Mouse (Mus musculus): ENCODE data around the gene Yap1. TPM values are rescaled to one million over a fixed set of nuclear protein-coding genes. Genes with fewer than 3 reads are reported as not detected.
A peak's percentile ranks its signal among the peaks of the same experiment; 100 is the strongest.

Yap1 gene
- polyA plus RNA-seq (2016; fragmentation: Nextera tagmentation; extraction: Ambion mirVana): 29.3 and 31.6 TPM in 2 replicates

DNA sequence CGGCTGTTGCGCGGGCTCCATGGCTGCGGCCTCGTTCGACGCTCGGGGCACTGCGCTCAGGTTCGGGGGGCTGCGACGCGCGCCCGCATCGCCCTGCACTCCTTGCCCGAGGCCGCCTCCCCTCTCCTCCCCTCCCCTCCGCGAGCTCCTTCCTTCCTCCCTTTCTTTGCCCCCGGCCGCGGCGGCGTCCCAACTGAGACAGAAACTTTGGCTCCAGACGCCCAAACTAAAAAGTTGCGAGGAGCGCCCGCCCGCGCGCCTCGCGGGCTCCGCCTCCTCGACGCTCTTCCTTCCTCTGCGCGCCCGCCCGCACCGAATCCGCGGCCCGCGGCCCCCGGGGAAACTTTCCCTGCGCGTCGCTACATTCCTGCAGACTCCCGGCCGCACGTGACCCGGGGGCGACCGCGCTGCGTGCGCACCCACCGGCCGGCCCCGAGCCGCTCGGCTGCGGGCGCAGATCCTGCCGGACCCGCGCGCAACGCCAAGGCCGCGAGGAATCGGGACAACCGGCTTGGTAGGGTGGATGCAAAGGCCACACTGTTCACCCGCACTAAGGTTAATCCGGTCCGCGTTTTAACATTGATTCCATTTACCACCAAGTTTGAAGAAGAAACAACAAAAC, at the start of gene Yap1:
Yap1 (minus strand) TSS at position 227 of the 622 bp plus-strand sequence.
- H3K4me2 ChIP-seq: peak within 1 kb of the TSS; percentile 78
- H3K4me3 ChIP-seq (replicated peaks): peak within 1 kb of the TSS; percentile 84
- H3K9ac ChIP-seq: peak within 1 kb of the TSS; percentile 87
- peaks cover 24% of the 10 kb centered on the region for H3K4me1 ChIP-seq
- H3K9me3 ChIP-seq: no peaks in the 10 kb centered on the region
- ATAC-seq (ENCODE audit: low FRiP score): peak; percentile 88
- no peaks in the 10 kb centered on the region for H3K27me3 ChIP-seq
- H3K27ac ChIP-seq: peak within 1 kb of the TSS; percentile 96
- under 1% methylated on average over 52 of the region's 79 CpGs for WGBS
- H3K36me3 ChIP-seq (replicated peaks): peaks cover 7% of the 10 kb centered on the region

- H3K27ac ChIP-seq: peak overlapping the region; percentile 63; the same call in 1 of the 2 replicates
- H3K9ac ChIP-seq: 0 out of 2 replicates have a peak overlapping the region, but pooled peaks have one; percentile 76
- peak; percentile 61 for ATAC-seq (ENCODE audit: low FRiP score)
- peaks cover 11% of the 10 kb centered on the region for H3K4me1 ChIP-seq
- H3K9me3 ChIP-seq: no peaks in the 10 kb centered on the region
- H3K4me3 ChIP-seq (replicated peaks): peak overlapping the region; percentile 70
- no peaks in the 10 kb centered on the region for H3K36me3 ChIP-seq (replicated peaks)
- H3K4me2 ChIP-seq: peak overlapping the region; percentile 71
- 15% methylated on average over 5 of the region's 5 CpGs for WGBS
- no peaks in the 10 kb centered on the region for H3K27me3 ChIP-seq
Measured at GRCm38 (mm10) chr9:8043044-8043387, 38.6 kb upstream of the Yap1 start.

DNA sequence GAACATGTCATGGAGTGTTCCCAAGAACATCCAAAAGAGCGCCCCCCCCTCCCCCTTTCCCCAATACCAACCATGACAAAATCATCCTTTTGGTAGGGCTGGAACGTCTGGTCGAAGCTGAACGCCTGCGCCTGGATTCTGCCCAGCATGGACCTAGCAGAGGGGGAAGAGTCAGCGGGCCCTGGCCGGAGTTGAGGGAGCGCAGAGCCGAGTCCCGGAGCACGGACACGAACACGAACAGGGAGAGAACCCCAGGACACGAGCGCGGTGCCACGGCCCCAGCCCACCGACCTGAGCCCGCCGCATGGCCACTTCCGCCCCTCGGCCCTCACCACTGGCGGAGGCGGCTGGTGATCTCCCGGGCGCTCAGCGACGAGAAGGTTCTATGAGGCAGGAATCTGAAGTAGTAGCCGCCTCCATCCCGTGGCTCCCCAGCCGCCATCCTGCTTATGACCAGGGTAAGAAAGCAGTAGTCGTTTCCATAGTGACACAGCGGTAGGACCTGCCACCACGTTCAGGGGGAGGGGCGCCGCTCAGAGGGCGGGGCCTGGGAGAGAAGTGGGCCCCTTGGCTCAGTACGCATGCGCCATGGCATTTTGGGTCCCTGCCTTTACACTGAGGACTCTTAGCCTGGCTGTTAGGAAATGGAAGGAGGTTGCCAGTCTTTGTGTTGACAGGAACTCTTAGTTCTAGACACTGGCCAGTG, 38.1 kb upstream of the Yap1 start, which contains the start of gene Cfap300:
Cfap300 (minus strand) TSS at position 486 of the 706 bp plus-strand sequence.
- no peaks in the 10 kb centered on the region for H3K9me3 ChIP-seq
- ATAC-seq (ENCODE audit: low FRiP score): peak; percentile 98
- H3K4me2 ChIP-seq: peak within 1 kb of the TSS; percentile 71
- under 1% methylated on average over 39 of the region's 39 CpGs for WGBS
- peaks cover 11% of the 10 kb centered on the region for H3K4me1 ChIP-seq
- H3K27me3 ChIP-seq: no peaks in the 10 kb centered on the region
- peak within 1 kb of the TSS; percentile 76 for H3K9ac ChIP-seq
- peak within 1 kb of the TSS; percentile 82 for H3K27ac ChIP-seq
- peak within 1 kb of the TSS; percentile 70 for H3K4me3 ChIP-seq (replicated peaks)
- no peaks in the 10 kb centered on the region for H3K36me3 ChIP-seq (replicated peaks)

- H3K27ac ChIP-seq: no peak overlapping the region
- no peaks in the 10 kb centered on the region for H3K36me3 ChIP-seq (replicated peaks)
- H3K4me1 ChIP-seq: peaks cover 6% of the 10 kb centered on the region; the same call in 1 of the 2 replicates
- 41% methylated on average over 7 of the region's 7 CpGs for WGBS
- H3K9ac ChIP-seq: no peak overlapping the region
- H3K4me3 ChIP-seq (replicated peaks): no peak overlapping the region
- no peaks in the 10 kb centered on the region for H3K9me3 ChIP-seq
- H3K27me3 ChIP-seq: no peaks in the 10 kb centered on the region
- ATAC-seq (ENCODE audit: low FRiP score): peak; percentile 61; the same call in 1 of the 2 replicates
- H3K4me2 ChIP-seq: no peak overlapping the region
Measured at GRCm38 (mm10) chr9:8035546-8035945, 31.1 kb upstream of the Yap1 start.

DNA sequence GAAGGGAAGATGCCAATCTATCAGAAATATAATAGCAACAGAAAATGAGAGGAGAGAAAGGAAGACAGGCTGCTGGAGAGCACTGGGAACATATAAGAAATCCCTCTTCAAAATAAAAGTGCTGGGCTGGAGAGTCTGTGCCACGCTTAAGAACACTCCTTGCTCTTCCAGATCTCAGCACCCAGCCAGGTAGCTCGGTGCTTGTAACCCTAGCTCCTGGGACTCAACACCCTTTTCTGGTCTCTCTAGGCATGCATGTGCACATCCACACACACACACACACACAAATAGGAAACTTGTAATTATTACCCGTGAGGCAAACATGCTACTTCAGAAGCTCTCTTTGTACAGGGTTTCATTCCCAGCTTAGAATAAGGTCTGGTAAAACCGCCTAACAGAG, 30.7 kb upstream of the Yap1 start:
- Histone ChIP-seq H3K27me3 (no peaks in the 10 kb centered on the region), H3K27ac (no peak overlapping the region), H3K36me3 (replicated peaks) (no peaks in the 10 kb centered on the region), H3K9ac (no peak overlapping the region), H3K4me3 (replicated peaks) (no peak overlapping the region), H3K4me2 (no peak overlapping the region), H3K4me1 (peaks cover 6% of the 10 kb centered on the region; the same call in 1 of the 2 replicates), H3K9me3 (no peaks in the 10 kb centered on the region)
- 56% methylated on average over 4 of the region's 4 CpGs for WGBS
- no peak for ATAC-seq (ENCODE audit: low FRiP score)

DNA sequence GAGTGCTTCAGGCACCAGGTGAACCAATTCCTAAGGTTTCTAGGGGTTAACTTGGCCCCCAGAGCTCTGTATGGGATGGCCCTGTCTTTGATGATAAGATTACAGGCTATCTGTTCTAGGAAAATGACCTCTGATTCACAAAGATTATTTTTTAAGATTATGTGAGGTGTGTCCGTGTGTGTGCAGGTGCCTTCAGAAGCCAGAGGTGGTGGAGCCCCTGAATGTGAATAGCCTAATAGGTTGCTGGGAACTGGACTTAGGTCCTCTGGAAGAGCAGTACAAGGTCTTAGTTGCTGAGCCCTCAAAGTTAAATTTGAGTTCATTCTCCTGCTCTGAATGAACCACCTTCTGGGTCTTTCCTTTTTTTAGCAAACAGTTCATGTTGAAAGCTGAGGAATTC, 29.7 kb upstream of the Yap1 start:
- Histone ChIP-seq H3K4me1 (peaks cover 6% of the 10 kb centered on the region; the same call in 1 of the 2 replicates), H3K9ac (no peak overlapping the region), H3K4me2 (no peak overlapping the region), H3K4me3 (replicated peaks) (no peak overlapping the region), H3K27ac (no peak overlapping the region), H3K36me3 (replicated peaks) (no peaks in the 10 kb centered on the region), H3K27me3 (no peaks in the 10 kb centered on the region), H3K9me3 (no peaks in the 10 kb centered on the region)
- no peak for ATAC-seq (ENCODE audit: low FRiP score)
- 85% methylated on average over 1 of the region's 1 CpGs for WGBS

DNA sequence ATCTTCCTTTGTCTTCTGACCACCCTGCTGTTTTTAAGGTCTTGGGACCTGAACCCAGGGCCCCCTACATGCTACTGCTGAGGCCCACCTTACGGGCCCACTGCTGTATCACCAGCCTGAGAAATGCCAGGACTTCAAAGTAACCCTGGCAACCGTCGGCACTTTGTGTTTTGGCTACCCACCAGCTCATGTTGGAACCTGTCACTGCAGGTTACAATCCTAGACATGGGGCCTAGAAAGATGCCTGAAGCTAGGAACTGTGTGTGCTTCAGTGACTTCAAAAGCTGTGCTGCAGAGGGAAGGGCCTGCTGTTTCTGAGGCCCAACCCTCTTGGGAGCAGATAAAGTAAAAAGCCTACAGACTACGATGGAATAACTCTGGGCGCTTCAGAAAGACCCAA, 28.5 kb upstream of the Yap1 start:
- peak; percentile 27; the same call in 1 of the 2 replicates for ATAC-seq (ENCODE audit: low FRiP score)
- no peak overlapping the region for H3K4me3 ChIP-seq (replicated peaks)
- no peaks in the 10 kb centered on the region for H3K27me3 ChIP-seq
- no peaks in the 10 kb centered on the region for H3K36me3 ChIP-seq (replicated peaks)
- no peak overlapping the region for H3K27ac ChIP-seq
- H3K4me1 ChIP-seq: peaks cover 6% of the 10 kb centered on the region; the same call in 1 of the 2 replicates
- no peak overlapping the region for H3K4me2 ChIP-seq
- H3K9me3 ChIP-seq: no peaks in the 10 kb centered on the region
- H3K9ac ChIP-seq: no peak overlapping the region
- 81% methylated on average over 5 of the region's 5 CpGs for WGBS

GRCm38 (mm10) chr9:8018609-8019008, 14.2 kb upstream of the Yap1 start:
- 89% methylated on average over 5 of the region's 5 CpGs for WGBS

GRCm38 (mm10) chr9:8017253-8017913, 13.0 kb upstream of the Yap1 start:
- 0 out of 2 replicates have a peak, but pooled peaks have one; percentile 44 for ATAC-seq (ENCODE audit: low FRiP score)
- no peak overlapping the region for H3K9ac ChIP-seq
- H3K4me3 ChIP-seq (replicated peaks): no peak overlapping the region
- H3K27me3 ChIP-seq: no peaks in the 10 kb centered on the region
- no peaks in the 10 kb centered on the region for H3K4me1 ChIP-seq
- H3K4me2 ChIP-seq: no peak overlapping the region
- 55% methylated on average over 11 of the region's 20 CpGs for WGBS
- no peaks in the 10 kb centered on the region for H3K36me3 ChIP-seq (replicated peaks)
- no peaks in the 10 kb centered on the region for H3K9me3 ChIP-seq
- H3K27ac ChIP-seq: no peak overlapping the region

More at GRCm38 (mm10) chr9:8018609-8019008, 14.2 kb upstream of the Yap1 start:
- Histone ChIP-seq H3K4me1 (no peaks in the 10 kb centered on the region), H3K27me3 (no peaks in the 10 kb centered on the region), H3K36me3 (replicated peaks) (0 out of 2 replicates have a peak, but pooled peaks cover 2% of the 10 kb centered on the region), H3K9ac (no peak overlapping the region), H3K9me3 (no peaks in the 10 kb centered on the region), H3K27ac (no peak overlapping the region), H3K4me3 (replicated peaks) (no peak overlapping the region), H3K4me2 (no peak overlapping the region)
- no peak for ATAC-seq (ENCODE audit: low FRiP score)

DNA sequence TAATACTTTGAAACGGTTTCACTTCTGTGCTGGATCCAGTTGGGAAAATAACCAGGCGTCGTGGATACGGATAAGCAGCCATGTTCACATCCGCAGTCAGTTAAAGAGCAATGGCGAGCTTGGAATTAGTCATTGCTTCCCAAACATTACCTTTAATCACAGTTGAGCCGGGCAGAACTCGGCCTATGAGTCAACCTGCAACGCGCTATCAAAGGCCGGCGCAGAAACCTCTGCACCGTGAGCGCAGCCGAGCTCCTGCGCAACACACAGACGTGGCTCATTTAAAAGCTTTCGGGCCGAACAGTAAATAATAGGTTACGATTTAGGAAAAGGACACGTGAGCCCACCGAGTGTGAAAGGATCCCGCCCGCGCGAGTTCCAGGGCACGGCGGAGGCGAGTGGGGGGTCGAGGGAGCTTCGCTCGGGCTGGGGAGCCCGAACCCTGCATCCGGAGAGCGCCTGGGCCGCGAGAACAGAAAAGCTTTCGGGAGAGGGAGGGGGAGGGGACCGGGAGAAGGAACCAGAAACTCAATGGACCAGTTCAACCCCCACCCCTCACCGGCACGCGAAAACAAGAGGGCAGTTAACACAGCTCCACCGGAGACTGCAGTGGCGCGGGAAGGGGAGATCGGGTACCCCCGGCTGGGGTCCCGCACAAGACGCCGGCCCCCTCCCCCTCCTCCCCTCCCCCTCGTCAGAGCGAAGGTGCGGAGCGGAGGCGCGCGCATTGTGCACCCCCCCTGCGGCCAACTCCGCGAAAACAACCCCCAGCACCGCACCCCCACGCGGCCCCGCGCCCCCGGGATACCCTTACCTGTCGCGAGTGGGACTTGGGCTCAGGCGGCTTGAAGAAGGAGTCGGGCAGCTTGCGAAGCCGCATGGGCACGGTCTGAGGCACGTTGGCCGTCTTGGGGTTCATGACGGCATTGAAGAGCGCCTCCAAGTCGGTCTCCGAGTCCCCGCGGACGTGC, 810 bp downstream of the Yap1 start:
- peaks cover 26% of the 10 kb centered on the region for H3K4me1 ChIP-seq
- H3K9me3 ChIP-seq: no peaks in the 10 kb centered on the region
- peak overlapping the region; percentile 87 for H3K9ac ChIP-seq
- H3K4me3 ChIP-seq (replicated peaks): peak overlapping the region; percentile 84
- under 1% methylated on average over 79 of the region's 82 CpGs for WGBS
- peak; percentile 75 for ATAC-seq (ENCODE audit: low FRiP score)
- peaks cover 12% of the 10 kb centered on the region for H3K36me3 ChIP-seq (replicated peaks)
- peak overlapping the region; percentile 96 for H3K27ac ChIP-seq
- no peaks in the 10 kb centered on the region for H3K27me3 ChIP-seq
- peak overlapping the region; percentile 78 for H3K4me2 ChIP-seq

DNA sequence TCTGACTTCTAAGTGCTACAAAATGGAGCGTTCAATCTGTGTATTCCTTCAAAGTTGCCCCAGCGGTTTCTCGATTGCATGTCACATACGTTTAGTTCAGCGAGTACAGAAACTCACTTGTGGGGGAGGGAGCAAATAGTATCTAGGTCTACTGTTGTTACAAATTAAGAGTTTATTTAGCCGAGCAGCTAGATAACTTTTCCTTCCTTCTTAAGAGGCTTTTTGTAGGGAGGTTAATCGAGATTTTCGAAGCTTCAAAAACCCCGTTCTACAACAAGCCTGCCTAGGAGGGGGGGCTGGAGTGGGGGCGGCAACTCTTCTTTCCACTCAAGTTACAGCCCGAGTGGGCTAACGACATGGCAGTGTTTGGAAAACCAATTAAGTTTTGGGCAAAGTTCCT, 1.6 kb downstream of the Yap1 start:
- H3K27me3 ChIP-seq: no peaks in the 10 kb centered on the region
- WGBS: 2% methylated on average over 12 of the region's 12 CpGs
- peak overlapping the region; percentile 84 for H3K4me3 ChIP-seq (replicated peaks)
- no peak overlapping the region for H3K27ac ChIP-seq
- H3K4me1 ChIP-seq: peaks cover 26% of the 10 kb centered on the region
- peaks cover 15% of the 10 kb centered on the region for H3K36me3 ChIP-seq (replicated peaks)
- H3K9me3 ChIP-seq: no peaks in the 10 kb centered on the region
- no peak for ATAC-seq (ENCODE audit: low FRiP score)
- H3K9ac ChIP-seq: peak overlapping the region; percentile 87
- H3K4me2 ChIP-seq: peak overlapping the region; percentile 78
